Comparison of ENCODE assay signal across 8 mouse cellular contexts in the genomic region with DNA sequence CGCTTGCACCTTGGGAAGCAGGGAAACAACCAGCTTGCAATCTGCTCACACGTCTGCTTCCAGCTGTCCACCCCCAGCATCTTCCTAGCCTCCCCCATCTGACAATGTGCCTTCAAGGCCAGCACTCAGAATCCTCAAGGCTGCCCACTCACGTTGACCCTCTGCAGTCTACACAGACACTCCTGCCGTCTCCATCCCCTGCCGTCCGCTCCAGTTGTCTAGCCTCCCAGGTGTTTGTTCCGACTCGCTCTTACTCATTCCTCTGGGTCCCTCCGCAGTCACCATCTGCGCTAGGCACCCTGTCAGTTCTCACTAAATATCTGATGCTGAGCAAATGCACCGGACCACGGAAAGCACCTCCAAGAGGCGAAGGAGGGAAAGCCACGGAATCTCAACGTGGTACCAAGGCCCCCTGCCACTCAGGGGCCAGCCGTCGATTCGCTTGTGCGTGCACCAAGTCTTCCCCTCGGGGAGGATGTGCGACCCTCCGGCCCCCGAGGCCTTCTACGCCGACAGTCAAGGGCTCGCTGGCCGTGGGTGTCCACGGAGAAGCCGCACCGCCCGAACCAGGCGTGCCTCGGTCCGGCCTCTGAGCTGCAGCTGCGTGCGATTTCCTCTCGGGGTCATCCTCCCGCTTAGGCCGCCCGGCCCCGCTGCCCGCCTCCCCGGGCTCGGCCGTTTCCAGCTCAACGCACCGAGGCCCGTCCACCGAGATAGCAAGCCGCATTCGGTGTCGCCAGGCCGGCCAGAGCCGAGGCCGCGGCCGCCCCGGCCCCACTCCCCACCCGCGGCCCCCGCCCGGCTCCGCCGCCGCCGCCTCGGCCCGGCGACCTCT. TPM values are rescaled to one million over a fixed set of nuclear protein-coding genes. Genes with fewer than 3 reads are reported as not detected.
DNase-seq lines count a peak whose midpoint lies in the region; ATAC-seq lines count a peak whose summit lies in the region.

No protein-coding gene starts in this region.

- peak; percentile 74 for DNase-seq in adrenal gland, postnatal 10 days
- peak; percentile 62 to 80 for DNase-seq in heart, adult 18-20 months
- peak; percentile 75 for DNase-seq in kidney, adult 18-20 months
- peak; percentile 73 for DNase-seq in left cerebral cortex, postnatal 4 days
- DNase-seq in midbrain, embryonic 10.5 days (ENCODE audit: low spot score), result peak; percentile 81
- DNase-seq in right cerebral cortex, postnatal 36 days (ENCODE audit: low spot score in 2 of 2), result peak; percentile 32 to 43
- peak; percentile 52 to 54 for DNase-seq in urinary bladder, postnatal 36 days (ENCODE audit: low spot score in 2 of 2)

- 1% methylated on average over 67 of the region's 69 CpGs for WGBS in embryonic facial prominence, embryonic 12.5 days
- WGBS in midbrain, embryonic 10.5 days, result 1% methylated on average over 69 of the region's 69 CpGs

- H3K9ac ChIP-seq in embryonic facial prominence, embryonic 12.5 days, result peak overlapping the region; percentile 96

- intact Hi-C loops in left cerebral cortex, postnatal 4 days (cut with DNase I), result loop anchor here (10.0 kb wide), 1 partner anchor 63 kb away; no protein-coding TSS in a partner anchor

- no peaks in the 10 kb centered on the region for H3K36me3 ChIP-seq in embryonic facial prominence, embryonic 12.5 days
- no peaks in the 10 kb centered on the region for H3K36me3 ChIP-seq in midbrain, embryonic 10.5 days

- no peaks in the 10 kb centered on the region for H3K9me3 ChIP-seq in embryonic facial prominence, embryonic 12.5 days
- H3K9me3 ChIP-seq in midbrain, embryonic 10.5 days (replicated peaks), result no peaks in the 10 kb centered on the region

- peak; percentile 50 for ATAC-seq in embryonic facial prominence, embryonic 12.5 days (ENCODE audit: insufficient number of reproducible peaks, insufficient read depth, low FRiP score, low TSS enrichment)

- peak overlapping the region; percentile 81 for H3K4me2 ChIP-seq in embryonic facial prominence, embryonic 12.5 days (replicated peaks)

- H3K27me3 ChIP-seq in embryonic facial prominence, embryonic 12.5 days, result no peaks in the 10 kb centered on the region
- H3K27me3 ChIP-seq in midbrain, embryonic 10.5 days (ENCODE audit: low read depth, poor library complexity, severe bottlenecking), result no peaks in the 10 kb centered on the region

- peak overlapping the region; percentile 81 for H3K4me3 ChIP-seq in embryonic facial prominence, embryonic 12.5 days
- peak overlapping the region; percentile 81 for H3K4me3 ChIP-seq in midbrain, embryonic 10.5 days

- H3K27ac ChIP-seq in embryonic facial prominence, embryonic 12.5 days, result peak overlapping the region; percentile 93
- peak overlapping the region; percentile 96 for H3K27ac ChIP-seq in midbrain, embryonic 10.5 days (replicated peaks)

- peaks cover 3% of the 10 kb centered on the region; the same call in 1 of the 2 replicates for H3K4me1 ChIP-seq in embryonic facial prominence, embryonic 12.5 days
- H3K4me1 ChIP-seq in midbrain, embryonic 10.5 days, result peaks cover 21% of the 10 kb centered on the region

RNA-seq across cellular contexts. Expression of a gene that starts 0.7 kb away (rescaled TPM):
- 10 to 100 TPM; 19.0 to 26.8 TPM for total RNA-seq in adrenal gland, postnatal 10 days (2021)
- 25.0 and 29.2 TPM in 2 replicates for polyA plus RNA-seq in embryonic facial prominence, embryonic 12.5 days (2016; fragmentation: Nextera tagmentation; extraction: Ambion mirVana)
- total RNA-seq in heart, adult 18-20 months (2021), result 10 to 100 TPM; 10.3 to 11.8 TPM
- total RNA-seq in left cerebral cortex, postnatal 4 days (2021), result 10 to 100 TPM; 28.5 to 32.1 TPM
- polyA plus RNA-seq in midbrain, embryonic 10.5 days (2016; fragmentation: Nextera tagmentation; extraction: Ambion mirVana), result 8.4 and 9.3 TPM in 2 replicates

Comparison
In these comparisons a context has a peak if more than half of its experiments do, and no peak if none do; other contexts are left out.
1. Peak in every context shown above with its lines: DNase-seq, ATAC-seq, H3K4me3 ChIP-seq and H3K27ac ChIP-seq.